26 mouse cellular contexts compared by ENCODE assay signal in the genomic region with DNA sequence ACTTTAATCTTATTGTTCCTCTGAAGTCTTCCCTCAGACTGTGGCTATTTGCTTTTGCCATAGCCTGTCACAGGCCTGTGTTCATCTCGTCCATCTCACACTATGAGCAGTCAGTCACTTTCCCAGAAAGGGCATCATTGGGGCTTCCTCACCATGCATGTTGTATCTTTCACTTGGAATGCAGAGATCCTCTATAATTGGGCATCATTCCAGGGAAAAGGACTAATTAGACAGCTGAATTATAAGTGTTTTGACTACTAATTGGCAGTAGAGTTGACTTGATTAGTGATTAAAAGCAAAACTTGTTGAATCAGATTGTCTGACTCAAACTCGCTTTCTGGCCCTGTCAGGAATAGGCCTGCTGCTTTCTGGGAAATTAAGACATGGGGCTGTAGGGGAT.
"Had no signal": no experiment of that assay in that cellular context is flagged by ENCODE, and none has a peak within 500 bp of the region (broad histone marks: within the 10 kb centered on the region; RNA-seq: fewer than 3 reads in every experiment).

No protein-coding gene starts in this region.

- DNase-seq: gastrocnemius, adult 2 months; gastrocnemius, postnatal 10 days; gastrocnemius, postnatal 25 days; heart, adult 18-20 months; heart, postnatal 10 days; heart, postnatal 4 days; kidney, adult 11 months; kidney, adult 2 months; kidney, adult 9 months; kidney, postnatal 14 days; kidney, postnatal 36 days; layer of hippocampus, adult 9-11 months; layer of hippocampus, postnatal 36 days; left cerebral cortex, postnatal 4 days had no signal

- H3K4me2 ChIP-seq: heart, embryonic 12.5 days; hindbrain, embryonic 13.5 days; hindbrain, embryonic 15.5 days; kidney, embryonic 15.5 days; limb, embryonic 13.5 days; limb, embryonic 15.5 days; liver, embryonic 12.5 days had no signal

- H3K4me1 ChIP-seq: heart, embryonic 10.5 days; heart, embryonic 12.5 days; hindbrain, embryonic 13.5 days; hindbrain, embryonic 15.5 days; kidney, embryonic 15.5 days; limb, embryonic 13.5 days; limb, embryonic 15.5 days; liver, embryonic 12.5 days had no signal

- H3K9me3 ChIP-seq: heart, embryonic 10.5 days; heart, embryonic 12.5 days; hindbrain, embryonic 13.5 days; hindbrain, embryonic 15.5 days; kidney, embryonic 15.5 days; limb, embryonic 13.5 days; limb, embryonic 15.5 days; liver, embryonic 12.5 days had no signal

- H3K9ac ChIP-seq: heart, embryonic 12.5 days; hindbrain, embryonic 13.5 days; hindbrain, embryonic 15.5 days; kidney, embryonic 15.5 days; limb, embryonic 13.5 days; limb, embryonic 15.5 days; liver, embryonic 12.5 days; liver, embryonic 14.5 days had no signal

- ATAC-seq: hindbrain, postnatal 0 days; intestine, embryonic 16.5 days; liver, embryonic 12.5 days had no signal

- H3K4me3 ChIP-seq: gastrocnemius, adult 2 months; heart, embryonic 10.5 days; heart, embryonic 12.5 days; hindbrain, embryonic 13.5 days; hindbrain, embryonic 15.5 days; kidney, embryonic 15.5 days; limb, embryonic 13.5 days; limb, embryonic 15.5 days; liver, embryonic 12.5 days had no signal

- H3K27ac ChIP-seq: gastrocnemius, adult 2 months; heart, embryonic 10.5 days; hindbrain, embryonic 13.5 days; hindbrain, embryonic 15.5 days; hindbrain, postnatal 0 days; kidney, embryonic 15.5 days; kidney, postnatal 0 days; limb, embryonic 13.5 days; limb, embryonic 15.5 days; liver, embryonic 12.5 days; liver, embryonic 14.5 days had no signal

- H3K27me3 ChIP-seq: heart, embryonic 12.5 days; hindbrain, embryonic 13.5 days; hindbrain, embryonic 15.5 days; kidney, embryonic 15.5 days; limb, embryonic 13.5 days; limb, embryonic 15.5 days; liver, embryonic 12.5 days had no signal
